Mouse (Mus musculus) 3134 (cell line): ENCODE results near the gene Hoxb1.

ENCODE experiments used
- DNase-seq: peaks from one replicate; pipeline ENCODE4 v3.0.0-alpha.2; 2011; ENCODE audit warnings: low spot score; ENCODE audit not compliant: insufficient read length; ENCODE audit errors: extremely low read depth

The Hoxb1 gene

DNA sequence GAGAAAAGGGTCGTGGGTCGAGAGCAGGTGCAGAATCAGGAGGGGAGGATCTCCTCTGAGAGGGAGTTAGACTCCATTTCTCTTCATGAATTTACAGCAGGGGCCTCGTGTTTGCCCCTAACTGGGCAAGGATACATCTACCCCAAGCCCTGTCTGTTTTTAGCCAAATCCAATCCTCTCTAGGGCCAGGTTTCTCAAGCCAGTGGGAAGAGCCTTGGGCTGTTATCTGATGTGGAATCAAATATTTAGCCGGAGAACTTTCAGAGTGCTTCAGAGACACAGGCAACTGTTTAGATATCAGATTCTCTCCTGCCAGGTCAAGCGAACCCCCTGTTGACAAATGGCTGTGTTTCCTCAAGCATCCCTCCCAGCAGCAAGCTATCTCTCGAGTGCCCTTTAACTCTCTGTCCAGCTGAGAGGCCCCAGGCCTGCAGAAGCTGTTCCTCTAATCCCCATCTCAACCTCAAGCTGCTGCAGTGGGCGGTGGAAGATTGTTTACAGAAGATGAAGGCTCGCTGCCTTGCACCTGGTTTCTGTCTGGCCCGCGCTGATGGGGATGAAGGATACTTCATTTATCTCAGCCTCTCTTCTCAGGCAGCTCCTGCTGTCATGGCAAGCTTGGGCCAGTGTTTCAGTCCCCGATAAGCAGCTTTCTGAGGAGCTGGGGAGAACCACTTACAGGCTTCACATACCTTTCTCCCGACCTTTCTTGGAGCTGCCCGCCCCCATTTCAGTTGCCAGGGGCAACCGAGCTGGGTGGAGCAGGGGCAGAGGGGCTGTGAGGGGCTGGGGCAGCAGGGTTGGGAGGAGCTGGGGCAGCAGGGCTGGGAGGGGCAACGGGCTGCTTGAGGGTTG is 31.4 kb downstream of the Hoxb1 start:
- no peak for DNase-seq

DNA sequence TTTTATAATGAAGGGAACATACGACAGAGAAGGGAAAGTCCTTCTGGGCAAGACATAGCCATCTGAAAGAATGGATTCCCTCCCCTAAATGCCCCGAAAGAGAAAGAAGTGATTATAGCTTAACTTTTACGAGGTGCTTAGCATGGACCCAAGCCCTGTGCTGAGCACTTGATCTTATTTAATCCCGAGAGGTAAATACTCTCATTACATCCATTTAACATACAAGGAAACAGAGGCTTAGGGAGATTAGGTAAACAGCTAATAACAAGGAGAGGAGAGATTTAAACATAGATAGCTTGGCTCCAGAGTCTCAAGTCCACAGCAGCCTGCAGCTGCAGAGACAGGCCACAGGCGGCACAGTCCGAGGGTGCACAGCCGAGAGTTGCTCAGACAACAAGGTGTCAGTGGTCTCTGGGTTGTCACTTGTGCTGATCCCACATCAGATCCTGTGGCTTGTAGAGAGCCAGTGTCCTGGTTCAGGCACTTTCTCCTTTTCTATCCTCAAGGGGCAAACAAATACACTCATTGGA is 32.3 kb downstream of the Hoxb1 start:
- no peak for DNase-seq

DNA sequence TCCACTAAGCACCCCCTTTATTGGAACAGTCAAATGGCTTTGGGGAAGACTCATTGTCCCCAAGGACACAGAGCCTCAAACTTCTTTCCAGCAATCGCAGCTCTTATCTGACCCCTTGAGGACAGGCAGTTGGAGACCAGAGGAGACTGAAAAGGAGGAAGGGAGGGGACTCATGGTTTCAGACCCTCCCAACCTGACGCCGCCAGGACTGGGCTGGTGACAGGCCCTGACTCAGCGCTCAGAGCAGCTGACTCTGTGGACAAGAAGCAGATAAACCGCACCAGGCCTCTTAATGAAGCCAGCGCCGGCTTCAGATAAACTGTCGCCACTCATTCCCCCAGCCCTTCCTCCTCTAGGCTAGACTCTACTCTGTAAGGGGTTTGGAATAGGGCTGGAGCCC is 34.4 kb downstream of the Hoxb1 start:
- DNase-seq, result peak; percentile 24

DNA sequence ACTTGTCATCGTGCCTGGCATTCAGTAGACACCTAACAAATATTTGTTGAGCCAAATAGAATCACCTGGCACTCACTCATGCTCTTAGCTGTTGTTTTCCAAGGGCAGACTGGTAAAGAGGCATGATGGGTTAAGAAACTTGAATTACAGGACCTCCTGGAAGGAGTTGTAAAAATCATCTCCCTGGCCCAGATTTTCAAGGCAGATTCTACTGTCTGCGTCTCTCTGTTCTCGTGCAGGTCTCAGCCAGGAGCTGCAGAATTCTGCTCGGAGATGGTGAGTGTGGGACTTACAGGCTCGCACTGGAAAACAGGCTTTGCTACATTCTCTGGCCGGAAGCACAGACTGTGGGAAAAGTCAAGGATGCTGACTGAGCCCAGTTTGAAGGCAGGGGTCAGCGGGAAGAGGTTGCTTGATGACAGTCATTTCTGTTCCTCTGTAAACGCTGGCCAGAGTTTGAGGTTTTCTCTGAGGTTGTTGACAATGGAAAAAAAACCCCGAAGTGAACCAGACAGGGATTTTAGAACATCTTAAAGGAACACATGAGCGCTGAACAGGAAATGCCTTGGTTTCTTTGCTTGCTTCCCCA is 38.6 kb downstream of the Hoxb1 start:
- DNase-seq, result no peak

- no peak for DNase-seq
Observed at GRCm38 (mm10) chr11:96404831-96405230, 39.3 kb downstream of the Hoxb1 start.

GRCm38 (mm10) chr11:96405541-96405940 is 40.0 kb downstream of the Hoxb1 start:
- DNase-seq, result no peak

- peak; percentile 79 for DNase-seq
Observed at GRCm38 (mm10) chr11:96407191-96408072, 41.9 kb downstream of the Hoxb1 start.

- DNase-seq, result peak; percentile 53
Observed at GRCm38 (mm10) chr11:96408234-96409010, 42.9 kb downstream of the Hoxb1 start.

GRCm38 (mm10) chr11:96411019-96411418 is 45.5 kb downstream of the Hoxb1 start:
- no peak for DNase-seq

DNA sequence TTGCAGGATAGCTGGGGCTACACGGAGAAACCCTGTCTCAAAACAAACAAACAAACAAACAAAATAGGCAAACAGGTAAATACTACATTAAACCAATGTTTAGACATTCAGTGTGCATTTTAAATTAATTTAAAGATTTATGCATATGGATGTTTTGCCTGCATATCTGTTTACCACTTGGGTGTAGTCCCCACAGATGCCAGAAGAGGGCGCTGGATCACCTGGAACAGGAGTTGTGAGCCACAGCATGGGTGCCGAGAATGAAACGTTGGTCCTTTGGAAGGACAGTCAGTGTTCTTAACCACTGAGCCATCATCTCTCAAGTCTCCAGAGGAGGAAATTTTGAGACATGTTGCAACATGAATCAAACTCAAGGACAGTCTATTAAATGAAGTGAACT is 46.4 kb downstream of the Hoxb1 start:
- DNase-seq, result no peak

GRCm38 (mm10) chr11:96412941-96413491 is 47.5 kb downstream of the Hoxb1 start:
- DNase-seq, result no peak

DNA sequence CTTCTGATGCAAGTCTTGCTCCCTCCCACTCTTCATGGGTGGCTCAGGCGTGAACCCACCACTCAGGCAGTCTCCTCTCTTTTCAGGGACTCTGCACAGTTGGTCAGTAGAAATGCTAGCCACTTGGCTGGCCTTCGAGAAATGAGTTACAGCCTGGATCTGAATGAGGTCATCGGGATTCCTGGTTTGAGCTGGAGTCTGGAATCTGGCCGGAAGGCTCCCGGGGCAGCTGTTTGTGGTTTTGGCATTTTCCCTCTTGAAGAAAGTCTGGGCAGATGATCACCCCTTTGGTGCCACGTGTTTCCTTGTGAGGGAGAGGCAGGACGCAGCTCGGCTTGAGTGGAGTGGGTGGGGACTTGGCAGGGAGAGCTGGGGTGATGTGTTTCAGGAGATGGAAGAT is 48.0 kb downstream of the Hoxb1 start:
- DNase-seq, result peak; percentile 89

DNA sequence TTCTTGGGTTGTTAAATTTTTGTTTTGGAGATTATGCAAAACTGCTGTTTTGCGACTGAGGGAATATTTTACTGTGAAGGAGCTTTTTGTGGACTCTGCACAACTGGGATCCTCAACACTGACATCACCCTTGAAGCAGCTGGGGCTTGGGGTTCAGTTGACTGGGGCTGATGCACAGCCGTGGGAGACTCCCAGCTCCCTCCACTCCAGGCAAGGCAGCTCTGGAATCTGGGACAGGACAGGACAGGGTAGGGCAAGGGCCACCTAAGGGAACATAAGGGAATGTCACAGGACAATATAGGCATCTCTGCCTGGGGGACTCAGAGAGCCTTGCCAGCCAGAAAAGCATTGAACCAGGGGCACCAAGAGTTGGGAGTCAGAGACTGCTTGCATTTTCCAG is 48.5 kb downstream of the Hoxb1 start:
- no peak for DNase-seq
